Mouse (Mus musculus) kidney, adult 2 months (tissue): Measurements from ENCODE around the gene Tmigd3.

Experiments used
- CTCF ChIP-seq: fragments of 200-500 bp; conservative IDR thresholded peaks from 2 replicates; pipeline ENCODE4 v1.5.1; 2011; ENCODE audit warnings: low read depth, mild to moderate bottlenecking, control low read depth, low read length, moderate library complexity, mixed read lengths; ENCODE audit not compliant: insufficient read depth, insufficient read length
- POLR2A ChIP-seq: fragments of 200-500 bp; IDR thresholded peaks from one replicate; pipeline ENCODE4 v1.6.1; 2011; ENCODE audit warnings: low read depth, low read length, control low read depth

DNA sequence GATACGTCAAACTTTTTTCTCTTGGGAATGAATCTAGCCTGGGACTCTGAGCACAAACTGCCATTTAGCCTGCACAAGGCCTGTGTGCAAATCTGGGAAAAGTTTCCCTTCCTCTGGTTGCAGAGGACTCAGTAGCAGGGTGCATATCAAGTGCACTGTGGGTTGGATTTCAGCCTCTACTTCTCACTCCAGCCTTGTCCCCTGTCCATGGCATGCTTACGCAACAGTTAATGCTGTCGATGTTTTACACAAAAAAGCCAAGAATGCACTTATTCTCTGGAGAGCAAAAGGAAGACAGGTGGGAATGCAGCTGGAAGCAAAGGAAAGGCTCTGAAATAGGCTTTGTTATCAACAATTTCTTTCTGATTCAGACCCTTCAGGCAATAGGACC lies 47.6 kb downstream of the Tmigd3 start:
- TF ChIP-seq POLR2A (no peak), CTCF (no peak)
